Mouse (Mus musculus) heart, adult 11 months (tissue): ENCODE data around the gene Fmo3.

Experiments
- DNase-seq: peaks from one replicate; pipeline ENCODE4 v3.0.0; 2022

Gene Fmo3

GRCm38 (mm10) chr1:162930631-162931030 is 53.7 kb downstream of the Fmo3 start:
- DNase-seq: peak; percentile 92

- peak; percentile 92 for DNase-seq
Measured at GRCm38 (mm10) chr1:162929146-162929545, 55.2 kb downstream of the Fmo3 start.

GRCm38 (mm10) chr1:162925121-162925520 is 59.2 kb downstream of the Fmo3 start:
- no peak for DNase-seq

GRCm38 (mm10) chr1:162916661-162917060 is 67.7 kb downstream of the Fmo3 start:
- peak; percentile 74 for DNase-seq

GRCm38 (mm10) chr1:162914932-162915556 is 69.3 kb downstream of the Fmo3 start:
- no peak for DNase-seq

GRCm38 (mm10) chr1:162912085-162912484 is 72.2 kb downstream of the Fmo3 start:
- no peak for DNase-seq
